Mouse (Mus musculus) heart, embryonic 11.5 days (tissue): ENCODE results near the gene Mfap2. TPM values are rescaled to one million over a fixed set of nuclear protein-coding genes. Genes with fewer than 3 reads are reported as not detected.

Source experiments
- ATAC-seq: fragments of 200-750 bp; cut with Nextera tagmentation; replicated peaks from 2 replicates; pipeline ENCODE4 v1.8.0; 2017; ENCODE audit warnings: moderate library complexity; ENCODE audit not compliant: insufficient number of reproducible peaks, low FRiP score, low TSS enrichment
- H3K27ac ChIP-seq: fragments of 300-500 bp; sonication (generic); 2 replicates; pipeline ENCODE4 v1.5.1; 2014; ENCODE audit warnings: mild to moderate bottlenecking, low read depth, low read length
- H3K27me3 ChIP-seq: fragments of 300-500 bp; sonication (generic); 2 replicates; pipeline ENCODE4 v1.6.1; 2014; ENCODE audit warnings: mild to moderate bottlenecking, low read length, mixed read lengths; ENCODE audit not compliant: control insufficient read depth, insufficient read depth
- H3K36me3 ChIP-seq: fragments of 300-500 bp; sonication (generic); 2 replicates; pipeline ENCODE4 v1.6.1; 2014; ENCODE audit warnings: mild to moderate bottlenecking, low read length, moderate library complexity, mixed read lengths; ENCODE audit not compliant: control insufficient read depth, insufficient read depth
- H3K4me1 ChIP-seq: fragments of 300-500 bp; sonication (generic); 2 replicates; pipeline ENCODE4 v1.6.1; 2014; ENCODE audit warnings: low read length; ENCODE audit not compliant: control insufficient read depth, insufficient read depth
- H3K4me2 ChIP-seq: fragments of 300-500 bp; sonication (generic); 2 replicates; pipeline ENCODE4 v1.6.1; 2014; ENCODE audit warnings: mild to moderate bottlenecking, moderate library complexity
- H3K4me3 ChIP-seq: fragments of 300-500 bp; sonication (generic); 2 replicates; pipeline ENCODE4 v1.5.1; 2014; ENCODE audit warnings: low read depth, low read length
- H3K9ac ChIP-seq: fragments of 300-500 bp; sonication (generic); 2 replicates; pipeline ENCODE4 v1.6.1; 2014; ENCODE audit warnings: mild to moderate bottlenecking, low read depth, low read length, moderate library complexity
- H3K9me3 ChIP-seq: fragments of 300-500 bp; sonication (generic); replicated peaks from 2 replicates; pipeline ENCODE4 v1.6.1; 2016; ENCODE audit warnings: low read length; ENCODE audit not compliant: control insufficient read depth
- WGBS: fragments of 180-500 bp; shearing (Covaris S2); extraction: QIAGEN DNeasy Blood & Tissue Kit; methylation state at CpG from one replicate; pipeline ENCODE4 v1.1.7; 2014; ENCODE audit not compliant: insufficient replicate concordance; 5-methylcytosine and 5-hydroxymethylcytosine counted together
- polyA plus RNA-seq: library from polyadenylated mRNA; unstranded; fragments of >200 nt; fragmentation: Nextera tagmentation; extraction: Ambion mirVana; gene quantifications from 2 replicates; pipeline ENCODE4 v1.2.1, GENCODE M21; 2014

Mfap2 gene
- 246 and 248 TPM in 2 replicates for polyA plus RNA-seq

DNA sequence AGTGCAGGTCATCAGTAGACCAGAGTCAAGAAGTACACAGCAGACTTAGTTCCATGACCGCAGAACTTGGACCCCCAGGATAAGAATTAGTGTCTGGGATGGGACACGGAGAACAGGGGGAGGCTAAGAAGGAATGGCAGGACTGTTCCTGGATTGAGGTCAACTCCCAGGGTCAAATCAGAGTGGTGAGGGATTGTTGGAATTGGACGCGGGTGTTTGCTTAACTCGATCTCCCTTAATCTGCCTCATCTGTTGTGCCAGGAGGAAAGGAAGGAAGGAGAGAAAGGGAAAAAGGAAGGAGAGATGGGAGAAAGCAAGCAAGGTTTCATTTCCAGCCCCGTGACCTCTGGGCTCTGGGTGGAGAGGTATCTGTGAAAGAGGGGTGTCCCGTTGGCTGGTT, at the start of gene Mfap2:
Mfap2 (plus strand) TSS at position 301 of the 400 bp plus-strand sequence.
- Histone ChIP-seq H3K27ac (peak within 1 kb of the TSS; percentile 63), H3K4me1 (peaks cover 11% of the 10 kb centered on the region), H3K27me3 (no peaks in the 10 kb centered on the region), H3K9me3 (no peaks in the 10 kb centered on the region), H3K9ac (peak within 1 kb of the TSS; percentile 81), H3K4me3 (peak within 1 kb of the TSS; percentile 65), H3K4me2 (peak within 1 kb of the TSS; percentile 80), H3K36me3 (peaks cover 23% of the 10 kb centered on the region)
- 18% methylated on average over 7 of the region's 7 CpGs for WGBS
- no peak for ATAC-seq

DNA sequence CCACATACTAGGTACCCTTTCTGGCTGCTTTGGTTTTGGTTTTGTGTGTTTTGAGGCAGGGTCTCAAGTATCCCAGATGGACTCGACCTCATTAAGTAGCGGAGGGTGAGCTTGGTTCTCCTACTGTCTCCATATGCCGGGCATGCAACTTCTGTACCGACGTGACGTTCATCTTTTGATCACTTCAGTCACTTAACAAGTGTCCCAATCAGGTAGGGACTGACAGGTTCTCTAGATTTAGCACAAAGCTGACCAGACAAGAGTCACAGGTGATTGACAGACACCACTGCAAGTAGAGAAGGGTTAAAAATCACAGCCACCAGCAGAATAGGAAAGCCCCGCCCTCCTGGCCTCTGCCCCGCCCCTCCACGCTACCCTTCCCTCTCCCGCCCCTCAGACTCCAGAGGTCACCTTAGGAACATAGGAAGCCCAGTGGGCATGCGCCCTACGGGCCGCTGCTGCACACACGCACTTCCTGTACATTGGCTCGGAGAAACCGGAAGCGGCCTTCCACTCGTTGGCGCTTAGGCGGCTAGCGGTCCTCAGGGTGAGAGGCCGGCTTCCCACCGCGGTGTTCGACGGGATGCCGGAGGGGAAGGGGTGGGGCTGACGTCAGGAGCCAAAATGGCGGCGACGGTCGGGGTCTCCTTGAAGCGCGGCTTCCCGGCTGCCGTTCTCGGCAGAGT, 49.3 kb upstream of the Mfap2 start, which contains the start of gene Sdhb:
Sdhb (plus strand) TSS at position 423 of the 686 bp plus-strand sequence.
- ATAC-seq: peak; percentile 92
- Histone ChIP-seq H3K4me3 (peak within 1 kb of the TSS; percentile 98), H3K4me1 (peaks cover 25% of the 10 kb centered on the region), H3K36me3 (no peaks in the 10 kb centered on the region), H3K9ac (peak within 1 kb of the TSS; percentile 98), H3K27me3 (no peaks in the 10 kb centered on the region), H3K4me2 (peak within 1 kb of the TSS; percentile 85), H3K9me3 (no peaks in the 10 kb centered on the region), H3K27ac (peak within 1 kb of the TSS; percentile 88)
- 3% methylated on average over 37 of the region's 37 CpGs for WGBS

DNA sequence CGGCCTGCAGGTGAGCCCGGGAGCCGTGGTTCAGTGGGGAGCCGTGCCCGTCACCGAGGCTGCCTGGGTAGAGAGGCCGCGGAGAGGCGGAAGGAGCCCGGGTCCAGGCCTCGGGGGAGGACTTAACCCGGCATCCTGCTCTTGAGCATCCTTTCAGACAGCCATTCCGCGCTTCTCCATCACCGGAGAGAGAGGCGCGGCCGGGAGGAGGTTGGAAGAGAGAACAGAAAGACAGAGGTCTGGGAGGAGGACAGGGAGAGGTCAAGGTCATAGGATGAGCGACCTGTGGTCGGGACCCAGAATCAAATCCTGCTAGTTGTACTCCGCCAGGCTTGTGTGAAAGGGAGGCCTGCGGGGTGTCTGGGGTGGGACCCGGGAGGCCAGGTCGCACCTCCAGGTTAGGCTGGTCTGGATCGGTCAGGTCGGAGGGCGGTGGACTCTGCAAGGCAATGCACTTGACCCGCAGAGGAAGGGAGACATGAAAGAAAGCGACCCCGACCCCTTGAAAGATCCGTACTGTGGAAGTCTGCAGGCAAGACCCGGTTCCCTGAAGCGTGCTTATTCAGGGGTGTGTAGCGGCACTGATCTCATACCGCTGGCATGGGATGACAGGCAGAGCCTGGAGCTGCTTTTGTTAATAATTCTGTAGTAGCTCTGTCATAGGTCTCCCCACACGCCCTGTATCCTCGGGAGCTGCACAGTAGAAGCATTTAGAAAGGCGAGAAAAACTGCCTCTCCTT, 48.6 kb upstream of the Mfap2 start:
- H3K4me1 ChIP-seq: peaks cover 25% of the 10 kb centered on the region
- ATAC-seq: no peak

DNA sequence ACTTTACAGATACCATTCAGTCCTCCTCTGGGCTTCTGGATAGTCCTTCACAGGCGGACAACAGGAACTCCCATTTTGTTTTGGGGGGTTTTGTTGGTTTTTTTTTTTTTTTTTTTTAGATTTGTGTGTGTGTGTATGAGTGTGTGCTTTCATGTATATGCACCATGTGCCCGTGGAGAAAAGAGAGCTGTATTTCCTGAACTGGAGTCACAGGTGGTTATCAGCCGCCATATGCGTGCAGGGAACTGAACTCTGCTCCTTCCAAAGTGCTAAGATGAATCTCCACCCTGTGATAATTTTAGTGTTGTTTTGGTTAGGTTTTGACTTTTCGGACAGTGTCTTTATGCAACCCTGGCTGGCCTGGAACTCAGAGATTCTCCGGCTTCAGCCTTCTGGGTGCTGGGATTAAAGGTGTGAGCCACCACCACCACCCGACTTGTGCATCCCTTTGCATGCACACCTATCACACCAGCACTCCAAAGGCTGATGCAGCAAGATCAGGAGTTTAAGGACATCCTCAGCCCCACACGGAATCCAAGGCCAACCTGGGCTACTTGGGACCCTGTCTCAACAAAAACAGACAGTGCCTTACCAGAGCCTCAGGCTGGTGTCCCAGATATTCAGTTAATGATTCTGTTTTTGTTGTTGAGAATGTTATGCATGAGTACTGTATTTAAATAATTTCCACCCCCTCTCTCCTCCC, 47.9 kb upstream of the Mfap2 start:
- Histone ChIP-seq H3K36me3 (peaks cover 6% of the 10 kb centered on the region; the same call in 1 of the 2 replicates), H3K9ac (peak overlapping the region; percentile 98), H3K27ac (peak overlapping the region; percentile 88; the same call in 1 of the 2 replicates), H3K4me3 (peak overlapping the region; percentile 98), H3K27me3 (no peaks in the 10 kb centered on the region), H3K4me1 (peaks cover 25% of the 10 kb centered on the region), H3K4me2 (peak overlapping the region; percentile 85), H3K9me3 (no peaks in the 10 kb centered on the region)
- 70% methylated on average over 8 of the region's 8 CpGs for WGBS
- no peak for ATAC-seq

More for the DNA sequence above, 48.6 kb upstream of the Mfap2 start:
- Histone ChIP-seq H3K4me3 (peak overlapping the region; percentile 98), H3K36me3 (peaks cover 3% of the 10 kb centered on the region; the same call in 1 of the 2 replicates), H3K9ac (peak overlapping the region; percentile 98), H3K4me2 (peak overlapping the region; percentile 85), H3K27me3 (no peaks in the 10 kb centered on the region), H3K9me3 (no peaks in the 10 kb centered on the region), H3K27ac (peak overlapping the region; percentile 88)
- WGBS: 2% methylated on average over 38 of the region's 38 CpGs

DNA sequence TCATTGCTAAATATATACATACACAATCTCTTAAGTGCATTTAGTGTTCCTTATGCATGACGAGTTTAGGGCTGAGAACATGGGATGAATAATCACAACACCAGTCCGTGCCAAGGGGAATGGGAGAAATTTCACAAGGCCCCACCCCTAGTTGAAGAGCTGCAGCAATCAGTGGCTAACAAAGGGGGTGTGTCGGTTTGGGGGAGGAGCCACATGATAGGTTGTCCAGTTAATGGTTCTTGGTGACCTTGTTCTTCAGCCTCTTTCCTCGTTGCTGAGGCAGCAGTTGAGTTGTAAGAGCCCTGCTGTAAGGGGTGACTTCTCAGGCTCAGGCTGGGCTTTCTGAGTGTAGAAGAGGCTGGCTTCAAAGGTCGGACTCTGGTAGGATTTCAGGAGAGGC, 47.3 kb upstream of the Mfap2 start:
- Histone ChIP-seq H3K27me3 (no peaks in the 10 kb centered on the region), H3K9me3 (no peaks in the 10 kb centered on the region), H3K4me2 (no peak overlapping the region), H3K27ac (no peak overlapping the region), H3K4me1 (peaks cover 22% of the 10 kb centered on the region), H3K4me3 (no peak overlapping the region), H3K36me3 (peaks cover 6% of the 10 kb centered on the region; the same call in 1 of the 2 replicates), H3K9ac (no peak overlapping the region)
- WGBS: 27% methylated on average over 5 of the region's 5 CpGs
- no peak for ATAC-seq

DNA sequence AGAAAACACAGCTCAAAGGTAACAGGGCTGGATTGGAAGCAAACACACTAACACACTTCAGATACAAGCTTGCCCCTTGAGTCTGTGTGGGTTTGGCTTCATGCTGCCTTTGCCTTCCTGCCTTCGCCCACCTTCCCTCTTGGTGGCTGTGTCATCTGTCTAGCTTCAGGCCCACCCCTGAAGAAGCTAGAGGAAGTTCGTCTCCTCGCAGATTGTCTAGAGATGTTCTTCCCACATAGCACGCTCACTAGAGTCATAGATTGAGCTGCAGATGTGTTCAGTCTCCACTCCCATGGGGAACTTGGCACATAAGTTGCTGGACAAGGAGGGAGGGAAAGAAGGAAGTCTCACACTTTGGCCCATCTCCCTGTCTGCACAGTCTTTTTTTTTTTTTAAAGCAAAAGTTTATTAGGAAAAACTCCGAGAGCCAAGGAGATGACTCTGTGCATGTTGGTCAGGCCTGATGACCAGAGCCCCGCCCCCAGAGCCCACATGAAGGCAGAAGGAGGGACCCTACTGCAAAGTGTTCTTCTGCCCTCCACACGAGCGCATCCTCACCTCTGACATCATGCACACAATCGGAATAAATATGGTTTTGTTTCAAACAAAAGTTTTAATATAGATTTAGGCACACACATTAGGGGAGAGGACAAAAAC, 46.1 kb upstream of the Mfap2 start:
- WGBS: 79% methylated on average over 9 of the region's 9 CpGs
- Histone ChIP-seq H3K27me3 (no peaks in the 10 kb centered on the region), H3K9ac (no peak overlapping the region), H3K36me3 (peaks cover 6% of the 10 kb centered on the region; the same call in 1 of the 2 replicates), H3K4me1 (peaks cover 19% of the 10 kb centered on the region), H3K9me3 (no peaks in the 10 kb centered on the region), H3K27ac (no peak overlapping the region), H3K4me3 (no peak overlapping the region), H3K4me2 (no peak overlapping the region)
- no peak for ATAC-seq

DNA sequence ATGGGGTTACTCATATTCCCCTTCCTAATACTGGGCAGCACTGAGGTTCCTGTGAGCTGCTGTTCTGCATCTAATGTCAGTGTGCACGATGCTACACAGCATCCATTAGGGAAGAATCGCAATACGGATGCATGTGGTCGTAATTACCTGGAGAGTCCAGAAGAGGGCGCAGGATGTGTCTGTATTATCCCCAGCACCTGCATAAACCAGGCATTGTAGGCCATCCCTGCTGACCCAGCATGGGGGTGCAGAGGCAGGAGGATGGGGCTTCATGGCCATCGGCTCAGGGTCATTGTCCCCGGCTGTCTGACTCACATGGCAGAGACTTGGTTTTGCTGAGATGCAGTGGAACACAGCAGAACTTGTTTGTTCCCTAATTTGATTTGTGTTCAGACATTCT, 45.6 kb upstream of the Mfap2 start:
- Histone ChIP-seq H3K9me3 (no peaks in the 10 kb centered on the region), H3K4me3 (no peak overlapping the region), H3K27ac (no peak overlapping the region), H3K9ac (no peak overlapping the region), H3K27me3 (no peaks in the 10 kb centered on the region), H3K36me3 (peaks cover 6% of the 10 kb centered on the region; the same call in 1 of the 2 replicates), H3K4me2 (no peak overlapping the region), H3K4me1 (peaks cover 19% of the 10 kb centered on the region)
- no peak for ATAC-seq
- WGBS: 19% methylated on average over 7 of the region's 7 CpGs
